Mouse (Mus musculus) heart, embryonic 14.5 days (tissue): ENCODE results near the gene Iqschfp. TPM values are rescaled to one million over a fixed set of nuclear protein-coding genes. Genes with fewer than 3 reads are reported as not detected.

ENCODE experiments used
- ATAC-seq: fragments of 200-750 bp; cut with Nextera tagmentation; 2 replicates; pipeline ENCODE4 v1.8.0; 2017; ENCODE audit warnings: low read depth, moderate TSS enrichment; ENCODE audit not compliant: insufficient number of reproducible peaks, insufficient read depth, low FRiP score
- H3K27ac ChIP-seq, 2 experiments: fragments of 200-500 bp in 1 of 2; fragments of 300-500 bp in 1 of 2; sonication (generic) in 1 of 2; replicated peaks in 1 of 2; 2 replicates each; pipeline ENCODE4 v1.5.1; 2012 to 2014; ENCODE audit warnings: low read depth in 2 of 2, low read length in 2 of 2, control low read depth in 1 of 2, mild to moderate bottlenecking in 1 of 2, mixed read lengths in 1 of 2; ENCODE audit not compliant: control insufficient read depth in 1 of 2, insufficient read depth in 1 of 2
- H3K27me3 ChIP-seq: fragments of 300-500 bp; sonication (generic); 2 replicates; pipeline ENCODE4 v1.6.1; 2014; ENCODE audit warnings: mild to moderate bottlenecking, low read length, control low read depth; ENCODE audit not compliant: control insufficient read depth, insufficient read depth
- H3K36me3 ChIP-seq: fragments of 300-500 bp; sonication (generic); 2 replicates; pipeline ENCODE4 v1.6.1; 2014; ENCODE audit warnings: mild to moderate bottlenecking, control low read depth, low read length, mixed read lengths; ENCODE audit not compliant: control insufficient read depth, insufficient read depth
- H3K4me1 ChIP-seq, 2 experiments: fragments of 200-500 bp in 1 of 2; fragments of 300-500 bp in 1 of 2; sonication (generic) in 1 of 2; 2 replicates each; pipeline ENCODE4 v1.6.1; 2012 to 2014; ENCODE audit warnings: low read length in 2 of 2, control low read depth in 1 of 2, mixed read lengths in 1 of 2; ENCODE audit not compliant: control insufficient read depth in 2 of 2, insufficient read depth in 2 of 2
- H3K4me2 ChIP-seq: fragments of 300-500 bp; sonication (generic); 2 replicates; pipeline ENCODE4 v1.6.1; 2014; ENCODE audit warnings: mild to moderate bottlenecking, low read length
- H3K4me3 ChIP-seq, 2 experiments: fragments of 200-500 bp in 1 of 2; fragments of 300-500 bp in 1 of 2; sonication (generic) in 1 of 2; 2 replicates each; pipeline ENCODE4 v1.5.1; 2012 to 2014; ENCODE audit warnings: low read length in 2 of 2, mild to moderate bottlenecking in 2 of 2, control low read depth in 1 of 2, low read depth in 1 of 2, moderate library complexity in 1 of 2; ENCODE audit not compliant: control insufficient read depth in 1 of 2, insufficient read depth in 1 of 2
- H3K9ac ChIP-seq: fragments of 300-500 bp; sonication (generic); 2 replicates; pipeline ENCODE4 v1.6.1; 2014; ENCODE audit warnings: mild to moderate bottlenecking, low read length
- H3K9me3 ChIP-seq: fragments of 300-500 bp; sonication (generic); 2 replicates; pipeline ENCODE4 v1.6.1; 2016; ENCODE audit warnings: low read length, control low read depth; ENCODE audit not compliant: control insufficient read depth
- WGBS: fragments of 180-500 bp; shearing (Covaris S2); extraction: QIAGEN DNeasy Blood & Tissue Kit; methylation state at CpG from one replicate; pipeline ENCODE4 v1.1.7; 2014; 5-methylcytosine and 5-hydroxymethylcytosine counted together
- polyA plus RNA-seq: library from polyadenylated mRNA; unstranded; fragments of >200 nt; fragmentation: Nextera tagmentation; extraction: Ambion mirVana; gene quantifications from 2 replicates; pipeline ENCODE4 v1.2.1, GENCODE M21; 2014

The Iqschfp gene
- polyA plus RNA-seq, 1 experiment from 2014 or later = not detected

- Histone ChIP-seq H3K9ac (no peak overlapping the region), H3K27ac (no peak overlapping the region), H3K4me2 (no peak overlapping the region), H3K4me3 (no peak overlapping the region), H3K4me1 (no peaks in the 10 kb centered on the region), H3K27me3 (no peaks in the 10 kb centered on the region), H3K9me3 (no peaks in the 10 kb centered on the region), H3K36me3 (no peaks in the 10 kb centered on the region)
- WGBS = 60% methylated on average over 1 of the region's 1 CpGs
- no peak for ATAC-seq
Measured at GRCm38 (mm10) chr3:67886176-67886575, 5.9 kb upstream of the Iqschfp start.

GRCm38 (mm10) chr3:67887251-67887650 lies 4.8 kb upstream of the Iqschfp start:
- Histone ChIP-seq H3K9ac (no peak overlapping the region), H3K4me1 (no peaks in the 10 kb centered on the region)

GRCm38 (mm10) chr3:67892768-67893167 lies 736 bp downstream of the Iqschfp start:
- H3K9ac ChIP-seq = no peak overlapping the region
- no peaks in the 10 kb centered on the region for H3K36me3 ChIP-seq
- 84% methylated on average over 10 of the region's 10 CpGs for WGBS
- H3K27me3 ChIP-seq = no peaks in the 10 kb centered on the region
- ATAC-seq = no peak
- H3K4me3 ChIP-seq = no peak overlapping the region
- no peaks in the 10 kb centered on the region for H3K4me1 ChIP-seq
- no peaks in the 10 kb centered on the region for H3K9me3 ChIP-seq
- no peak overlapping the region for H3K27ac ChIP-seq
- no peak overlapping the region for H3K4me2 ChIP-seq

More at GRCm38 (mm10) chr3:67887251-67887650, 4.8 kb upstream of the Iqschfp start:
- Histone ChIP-seq H3K36me3 (no peaks in the 10 kb centered on the region), H3K27ac (no peak overlapping the region), H3K9me3 (no peaks in the 10 kb centered on the region), H3K4me3 (no peak overlapping the region), H3K27me3 (no peaks in the 10 kb centered on the region), H3K4me2 (no peak overlapping the region)
- no peak for ATAC-seq

GRCm38 (mm10) chr3:67902517-67902916 lies 10.5 kb downstream of the Iqschfp start:
- Histone ChIP-seq H3K27ac (no peak overlapping the region), H3K36me3 (no peaks in the 10 kb centered on the region), H3K9me3 (no peaks in the 10 kb centered on the region), H3K4me2 (no peak overlapping the region), H3K9ac (no peak overlapping the region), H3K27me3 (no peaks in the 10 kb centered on the region), H3K4me3 (no peak overlapping the region), H3K4me1 (no peaks in the 10 kb centered on the region)
- 64% methylated on average over 4 of the region's 4 CpGs for WGBS
- no peak for ATAC-seq

GRCm38 (mm10) chr3:67908586-67908985 lies 16.6 kb downstream of the Iqschfp start:
- Histone ChIP-seq H3K36me3 (no peaks in the 10 kb centered on the region), H3K27me3 (no peaks in the 10 kb centered on the region), H3K9me3 (no peaks in the 10 kb centered on the region), H3K27ac (no peak overlapping the region), H3K4me1 (no peaks in the 10 kb centered on the region), H3K9ac (no peak overlapping the region), H3K4me3 (no peak overlapping the region), H3K4me2 (no peak overlapping the region)
- no peak for ATAC-seq
- 77% methylated on average over 2 of the region's 2 CpGs for whole genome bisulfite sequencing

- ATAC-seq = no peak
- no peak overlapping the region for H3K4me3 ChIP-seq
- no peaks in the 10 kb centered on the region for H3K36me3 ChIP-seq
- H3K9me3 ChIP-seq = no peaks in the 10 kb centered on the region
- H3K27ac ChIP-seq = no peak overlapping the region
- WGBS = 78% methylated on average over 3 of the region's 3 CpGs
- H3K27me3 ChIP-seq = no peaks in the 10 kb centered on the region
- no peak overlapping the region for H3K9ac ChIP-seq
- H3K4me1 ChIP-seq = no peaks in the 10 kb centered on the region
- H3K4me2 ChIP-seq = no peak overlapping the region
Measured at GRCm38 (mm10) chr3:67918098-67918497, 26.1 kb downstream of the Iqschfp start.

GRCm38 (mm10) chr3:67918634-67919259 lies 26.7 kb downstream of the Iqschfp start:
- H3K36me3 ChIP-seq = no peaks in the 10 kb centered on the region
- H3K9me3 ChIP-seq = no peaks in the 10 kb centered on the region
- H3K27ac ChIP-seq = no peak overlapping the region
- no peak overlapping the region for H3K9ac ChIP-seq
- H3K4me3 ChIP-seq = no peak overlapping the region
- H3K27me3 ChIP-seq = no peaks in the 10 kb centered on the region
- no peak overlapping the region for H3K4me2 ChIP-seq
- no peaks in the 10 kb centered on the region for H3K4me1 ChIP-seq
- ATAC-seq = no peak
- WGBS = 67% methylated on average over 8 of the region's 8 CpGs

GRCm38 (mm10) chr3:67923095-67923494 lies 31.1 kb downstream of the Iqschfp start:
- no peak overlapping the region for H3K27ac ChIP-seq
- H3K27me3 ChIP-seq = no peaks in the 10 kb centered on the region
- H3K4me1 ChIP-seq = no peaks in the 10 kb centered on the region
- H3K9me3 ChIP-seq = no peaks in the 10 kb centered on the region
- no peak for ATAC-seq
- WGBS = 69% methylated on average over 4 of the region's 4 CpGs
- no peak overlapping the region for H3K4me3 ChIP-seq
- no peaks in the 10 kb centered on the region for H3K36me3 ChIP-seq
- H3K4me2 ChIP-seq = no peak overlapping the region
- H3K9ac ChIP-seq = no peak overlapping the region
